Mouse (Mus musculus): ENCODE data around the gene Spryd3. TPM values are rescaled to one million over a fixed set of nuclear protein-coding genes. Genes with fewer than 3 reads are reported as not detected.

Gene Spryd3
- polyA plus RNA-seq, 1 experiment, result 46.6 TPM

GRCm38 (mm10) chr15:102100996-102101671 is 34.9 kb downstream of the Spryd3 start:
- peak overlapping the region; percentile 65 for H3K4me3 ChIP-seq (ENCODE audit: control insufficient read depth, low read depth, low read length)
- H3K27me3 ChIP-seq (ENCODE audit: control insufficient read depth, insufficient read depth, low read length), result no peaks in the 10 kb centered on the region
- peak overlapping the region; percentile 62 for H3K27ac ChIP-seq (ENCODE audit: control insufficient read depth, insufficient read depth, low read depth, low read length)
- TF ChIP-seq POLR2A (IDR thresholded peaks at IDR 0.05; ENCODE audit: control insufficient read depth, low read depth, low read length) (no peak), CTCF (IDR thresholded peaks at IDR 0.05; ENCODE audit: control insufficient read depth, insufficient read depth, insufficient replicate concordance, low read depth, low read length) (no peak)
- peaks cover 12% of the 10 kb centered on the region for H3K4me1 ChIP-seq (ENCODE audit: control insufficient read depth, insufficient read depth, low read length)
- H3K36me3 ChIP-seq (ENCODE audit: control insufficient read depth, insufficient read depth, low read length), result no peaks in the 10 kb centered on the region

- TF ChIP-seq CTCF (IDR thresholded peaks at IDR 0.05; ENCODE audit: control insufficient read depth, insufficient read depth, insufficient replicate concordance, low read depth, low read length), result no peak
- TF ChIP-seq POLR2A (IDR thresholded peaks at IDR 0.05; ENCODE audit: control insufficient read depth, low read depth, low read length), result no peak
- H3K4me1 ChIP-seq (ENCODE audit: control insufficient read depth, insufficient read depth, low read length), result peaks cover 12% of the 10 kb centered on the region
- no peaks in the 10 kb centered on the region for H3K36me3 ChIP-seq (ENCODE audit: control insufficient read depth, insufficient read depth, low read length)
- H3K27ac ChIP-seq (ENCODE audit: control insufficient read depth, insufficient read depth, low read depth, low read length), result peak within 1 kb of the TSS; percentile 62
- H3K27me3 ChIP-seq (ENCODE audit: control insufficient read depth, insufficient read depth, low read length), result no peaks in the 10 kb centered on the region
- peak within 1 kb of the TSS; percentile 65 for H3K4me3 ChIP-seq (ENCODE audit: control insufficient read depth, low read depth, low read length)
These were observed 35.7 kb downstream of the Spryd3 start, which contains the start of gene Tns2 for GRCm38 (mm10) chr15:102100161-102100981. Gene Tns2 (plus strand): TSS chr15:102100413.

- Histone ChIP-seq H3K27ac (ENCODE audit: control insufficient read depth, insufficient read depth, low read depth, low read length) (no peak overlapping the region), H3K27me3 (ENCODE audit: control insufficient read depth, insufficient read depth, low read length) (no peaks in the 10 kb centered on the region), H3K4me1 (ENCODE audit: control insufficient read depth, insufficient read depth, low read length) (peaks cover 12% of the 10 kb centered on the region), H3K36me3 (ENCODE audit: control insufficient read depth, insufficient read depth, low read length) (peaks cover 2% of the 10 kb centered on the region; the same call in 1 of the 2 replicates), H3K4me3 (ENCODE audit: control insufficient read depth, low read depth, low read length) (peak overlapping the region; percentile 65)
- TF ChIP-seq POLR2A (IDR thresholded peaks at IDR 0.05; ENCODE audit: control insufficient read depth, low read depth, low read length) (no peak), CTCF (IDR thresholded peaks at IDR 0.05; ENCODE audit: control insufficient read depth, insufficient read depth, insufficient replicate concordance, low read depth, low read length) (no peak)
These were observed 36.3 kb downstream of the Spryd3 start for GRCm38 (mm10) chr15:102099771-102100160.

GRCm38 (mm10) chr15:102099260-102099659 is 36.8 kb downstream of the Spryd3 start:
- H3K27me3 ChIP-seq (ENCODE audit: control insufficient read depth, insufficient read depth, low read length), result no peaks in the 10 kb centered on the region
- no peak overlapping the region for H3K4me3 ChIP-seq (ENCODE audit: control insufficient read depth, low read depth, low read length)
- H3K4me1 ChIP-seq (ENCODE audit: control insufficient read depth, insufficient read depth, low read length), result peaks cover 12% of the 10 kb centered on the region
- H3K36me3 ChIP-seq (ENCODE audit: control insufficient read depth, insufficient read depth, low read length), result peaks cover 2% of the 10 kb centered on the region; the same call in 1 of the 2 replicates
- no peak for TF ChIP-seq POLR2A (IDR thresholded peaks at IDR 0.05; ENCODE audit: control insufficient read depth, low read depth, low read length)
- TF ChIP-seq CTCF (IDR thresholded peaks at IDR 0.05; ENCODE audit: control insufficient read depth, insufficient read depth, insufficient replicate concordance, low read depth, low read length), result no peak
- H3K27ac ChIP-seq (ENCODE audit: control insufficient read depth, insufficient read depth, low read depth, low read length), result no peak overlapping the region

GRCm38 (mm10) chr15:102097991-102098555 is 38.0 kb downstream of the Spryd3 start:
- no peak overlapping the region for H3K27ac ChIP-seq (ENCODE audit: control insufficient read depth, insufficient read depth, low read depth, low read length)
- no peaks in the 10 kb centered on the region for H3K27me3 ChIP-seq (ENCODE audit: control insufficient read depth, insufficient read depth, low read length)
- no peak overlapping the region for H3K4me3 ChIP-seq (ENCODE audit: control insufficient read depth, low read depth, low read length)
- peaks cover 12% of the 10 kb centered on the region for H3K4me1 ChIP-seq (ENCODE audit: control insufficient read depth, insufficient read depth, low read length)
- H3K36me3 ChIP-seq (ENCODE audit: control insufficient read depth, insufficient read depth, low read length), result peaks cover 5% of the 10 kb centered on the region
- no peak for TF ChIP-seq POLR2A (IDR thresholded peaks at IDR 0.05; ENCODE audit: control insufficient read depth, low read depth, low read length)
- TF ChIP-seq CTCF (IDR thresholded peaks at IDR 0.05; ENCODE audit: control insufficient read depth, insufficient read depth, insufficient replicate concordance, low read depth, low read length), result no peak

- Histone ChIP-seq H3K4me1 (ENCODE audit: control insufficient read depth, insufficient read depth, low read length) (peaks cover 12% of the 10 kb centered on the region), H3K27me3 (ENCODE audit: control insufficient read depth, insufficient read depth, low read length) (no peaks in the 10 kb centered on the region), H3K4me3 (ENCODE audit: control insufficient read depth, low read depth, low read length) (no peak overlapping the region), H3K27ac (ENCODE audit: control insufficient read depth, insufficient read depth, low read depth, low read length) (no peak overlapping the region), H3K36me3 (ENCODE audit: control insufficient read depth, insufficient read depth, low read length) (peaks cover 5% of the 10 kb centered on the region)
- TF ChIP-seq CTCF (IDR thresholded peaks at IDR 0.05; ENCODE audit: control insufficient read depth, insufficient read depth, insufficient replicate concordance, low read depth, low read length) (no peak), POLR2A (IDR thresholded peaks at IDR 0.05; ENCODE audit: control insufficient read depth, low read depth, low read length) (no peak)
These were observed 38.7 kb downstream of the Spryd3 start for GRCm38 (mm10) chr15:102097147-102097915.
